Mouse (Mus musculus): ENCODE results near the gene Mtfr1l.

Gene Mtfr1l

GRCm38 (mm10) chr4:134534932-134535786, at the start of gene Mtfr1l:
Gene Mtfr1l (minus strand): TSS chr4:134535387.
- peak; percentile 90 to 93 for DNase-seq (ENCODE audit: low spot score in 2 of 2)

- DNase-seq (ENCODE audit: low spot score in 2 of 2): no peak
These were observed 48.3 kb upstream of the Mtfr1l start for GRCm38 (mm10) chr4:134583513-134583912.

- DNase-seq (ENCODE audit: low spot score in 2 of 2): no peak
These were observed 46.2 kb upstream of the Mtfr1l start for GRCm38 (mm10) chr4:134581365-134581764.

GRCm38 (mm10) chr4:134580351-134581148, 45.4 kb upstream of the Mtfr1l start:
- DNase-seq (ENCODE audit: low spot score in 2 of 2): peak; percentile 23 to 52

GRCm38 (mm10) chr4:134579620-134580019, 44.4 kb upstream of the Mtfr1l start:
- no peak for DNase-seq (ENCODE audit: low spot score in 2 of 2)

- DNase-seq (ENCODE audit: low spot score in 2 of 2): no peak
These were observed 44.0 kb upstream of the Mtfr1l start for GRCm38 (mm10) chr4:134579212-134579611.

GRCm38 (mm10) chr4:134578407-134578806, 43.2 kb upstream of the Mtfr1l start:
- DNase-seq (ENCODE audit: low spot score in 2 of 2): no peak

- no peak for DNase-seq (ENCODE audit: low spot score in 2 of 2)
These were observed 42.1 kb upstream of the Mtfr1l start for GRCm38 (mm10) chr4:134577281-134577680.

GRCm38 (mm10) chr4:134575486-134575885, 40.3 kb upstream of the Mtfr1l start:
- no peak for DNase-seq (ENCODE audit: low spot score in 2 of 2)

GRCm38 (mm10) chr4:134572449-134573300, 37.5 kb upstream of the Mtfr1l start:
- DNase-seq (ENCODE audit: low spot score in 2 of 2): no peak

- DNase-seq (ENCODE audit: low spot score in 2 of 2): no peak
These were observed 35.7 kb upstream of the Mtfr1l start for GRCm38 (mm10) chr4:134570704-134571451.

- DNase-seq (ENCODE audit: low spot score in 2 of 2): no peak
These were observed 34.6 kb upstream of the Mtfr1l start for GRCm38 (mm10) chr4:134569831-134570230.

GRCm38 (mm10) chr4:134569205-134569604, 34.0 kb upstream of the Mtfr1l start:
- DNase-seq (ENCODE audit: low spot score in 2 of 2): no peak

GRCm38 (mm10) chr4:134567377-134568226, 32.4 kb upstream of the Mtfr1l start:
- no peak for DNase-seq (ENCODE audit: low spot score in 2 of 2)

- DNase-seq (ENCODE audit: low spot score in 2 of 2): no peak
These were observed 28.9 kb upstream of the Mtfr1l start for GRCm38 (mm10) chr4:134564093-134564492.

GRCm38 (mm10) chr4:134563624-134564023, 28.4 kb upstream of the Mtfr1l start:
- DNase-seq (ENCODE audit: low spot score in 2 of 2): no peak

GRCm38 (mm10) chr4:134562014-134562413, 26.8 kb upstream of the Mtfr1l start:
- no peak for DNase-seq (ENCODE audit: low spot score in 2 of 2)

GRCm38 (mm10) chr4:134560699-134561098, 25.5 kb upstream of the Mtfr1l start:
- DNase-seq (ENCODE audit: low spot score in 2 of 2): no peak

GRCm38 (mm10) chr4:134559154-134559553, 24.0 kb upstream of the Mtfr1l start:
- DNase-seq (ENCODE audit: low spot score in 2 of 2): no peak

- DNase-seq (ENCODE audit: low spot score in 2 of 2): no peak
These were observed 23.5 kb upstream of the Mtfr1l start for GRCm38 (mm10) chr4:134558570-134559113.
